Mouse (Mus musculus) layer of hippocampus, adult 18-20 months (tissue): Measurements from ENCODE around the gene Ehd1. TPM values are rescaled to one million over a fixed set of nuclear protein-coding genes. Genes with fewer than 3 reads are reported as not detected.
"Not testable (repeated sequence)": the region's sequence is repeated elsewhere in the genome, so short reads cannot be mapped to it uniquely, and the experiment has no call there.

Source experiments
- DNase-seq, 2 experiments: peaks; one replicate each; pipeline ENCODE4 v3.0.0; 2022; ENCODE audit warnings: low spot score in 2 of 2
- total RNA-seq, 2 experiments: library from RNA; stranded (reverse); gene quantifications; 2 replicates each; pipeline ENCODE4 v1.2.3; 2021

The Ehd1 gene
- total RNA-seq, 2 experiments from 2014 or later, result 86.6 to 88.0 TPM

DNA sequence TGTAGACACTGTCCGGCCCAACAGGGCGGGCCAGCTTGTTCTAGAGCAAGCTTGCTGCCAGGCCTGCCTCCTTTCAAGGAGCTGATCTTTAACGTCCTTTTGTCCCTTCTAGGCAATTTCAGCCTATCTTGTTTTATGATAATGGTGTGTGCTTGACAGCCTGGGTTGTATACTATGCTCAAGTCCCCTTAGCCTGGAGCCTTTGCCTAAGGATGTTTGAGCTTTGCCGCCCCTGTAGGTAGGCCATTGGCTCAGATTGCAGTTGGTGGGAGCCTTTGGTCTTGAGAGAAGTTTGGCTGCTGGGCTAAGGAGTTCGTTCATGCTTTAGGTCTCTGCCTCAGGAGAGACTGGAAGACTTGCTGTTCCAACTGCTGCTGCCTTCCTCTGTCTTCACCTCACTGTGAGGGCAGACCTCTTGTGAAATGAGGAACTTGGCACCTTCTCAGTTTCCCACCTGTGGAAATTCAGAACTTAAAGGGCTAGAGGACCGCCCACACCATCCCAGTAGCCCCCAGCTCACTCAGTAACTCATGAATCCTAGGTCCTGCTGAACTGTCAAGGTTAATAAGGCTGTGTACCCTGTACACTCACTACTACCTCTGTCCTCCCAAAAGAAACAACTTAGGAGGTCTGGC, 2.0 kb downstream of the Ehd1 start:
- DNase-seq, result no peak

DNA sequence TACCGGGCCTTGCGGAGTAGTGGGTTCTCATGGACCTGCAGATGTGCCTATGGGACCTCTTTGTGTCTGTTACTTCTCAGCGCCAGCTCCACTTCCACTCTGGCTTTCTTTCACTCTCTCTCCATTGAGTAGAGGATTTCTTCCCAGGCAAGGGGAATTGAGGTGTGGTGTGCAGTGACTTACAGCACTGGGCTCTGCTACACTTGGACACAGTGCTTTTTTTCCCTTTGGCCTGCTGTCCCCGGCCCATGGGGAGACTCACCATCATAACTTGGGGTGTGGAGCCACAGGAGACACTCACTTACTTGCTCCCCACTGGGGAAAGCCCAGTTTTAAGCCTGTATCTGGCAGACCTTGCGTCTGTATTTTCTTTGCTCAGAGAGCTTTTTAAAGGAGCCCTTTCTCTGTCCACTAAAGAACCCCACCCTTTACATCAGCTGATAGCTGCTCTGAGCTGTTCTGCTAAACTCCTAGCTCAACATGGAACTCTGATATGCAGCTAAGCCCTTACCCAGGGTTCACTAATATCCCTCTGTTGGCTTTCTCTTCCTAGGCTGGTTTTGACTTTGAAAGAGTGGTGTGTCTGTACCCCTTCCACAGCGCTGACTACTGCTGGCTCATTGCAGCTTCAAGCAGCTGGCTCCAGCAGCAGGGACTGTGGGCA, 3.1 kb downstream of the Ehd1 start:
- DNase-seq, result no peak

DNA sequence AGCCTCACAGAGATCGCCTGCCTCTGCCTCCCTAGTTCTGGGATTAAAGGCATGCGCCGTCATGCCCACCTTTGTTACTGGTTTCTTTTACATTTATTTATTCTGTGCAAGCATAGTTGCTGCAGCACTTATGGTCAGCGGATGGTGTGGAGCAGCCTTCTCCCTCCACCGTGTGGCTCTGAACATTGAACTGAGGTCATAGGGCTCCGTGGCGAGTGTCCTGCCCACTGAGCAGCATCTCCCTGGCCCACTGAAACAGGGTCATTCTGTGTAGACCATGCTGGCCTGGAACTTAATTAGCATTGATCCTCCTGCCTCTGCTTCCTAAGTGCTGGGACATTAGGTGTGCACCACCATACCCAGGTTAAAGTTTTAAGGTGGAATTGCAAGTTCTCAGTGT, 4.0 kb downstream of the Ehd1 start:
- no peak for DNase-seq

DNA sequence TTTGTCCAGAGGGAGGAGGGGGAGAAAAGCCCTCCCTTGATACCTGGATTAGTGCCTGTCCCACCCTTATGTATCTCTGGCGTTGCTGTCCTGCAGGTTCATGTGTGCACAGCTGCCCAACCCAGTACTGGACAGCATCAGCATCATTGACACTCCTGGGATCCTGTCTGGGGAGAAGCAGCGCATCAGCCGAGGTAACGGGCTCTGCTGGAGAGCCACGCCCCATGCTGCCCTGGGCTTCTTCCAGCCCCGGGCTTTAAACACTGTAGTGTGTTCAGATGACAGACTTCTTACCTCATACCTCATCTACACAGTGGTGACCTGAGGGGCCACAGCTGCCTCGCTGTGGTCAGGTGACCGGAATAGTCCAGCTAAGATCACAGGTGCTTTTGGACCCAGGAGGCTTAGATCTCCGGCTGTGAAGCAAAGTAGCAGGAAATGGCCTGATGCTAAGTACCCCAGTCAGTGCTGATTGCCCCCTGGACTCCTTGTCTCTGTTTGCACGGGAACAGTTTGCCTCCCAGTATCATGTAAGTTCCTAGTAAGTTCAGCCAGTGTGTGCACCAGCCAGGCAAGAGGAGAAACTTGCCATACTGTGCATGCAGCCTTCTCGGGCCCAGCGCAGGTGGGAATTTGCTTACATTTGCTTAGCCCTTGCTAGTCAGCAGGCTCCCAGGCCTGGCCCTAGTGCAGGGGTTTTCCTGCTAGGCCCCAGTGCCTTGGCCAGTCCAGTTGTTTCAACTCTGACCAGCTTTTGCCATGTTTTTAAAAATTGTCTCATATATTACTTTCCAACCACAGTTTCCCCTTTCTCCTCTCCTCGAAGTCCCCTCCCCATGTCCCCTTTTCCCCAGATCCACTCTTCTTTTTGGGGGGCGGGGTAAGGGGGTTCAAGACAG, 4.8 kb downstream of the Ehd1 start:
- DNase-seq, result no peak

DNA sequence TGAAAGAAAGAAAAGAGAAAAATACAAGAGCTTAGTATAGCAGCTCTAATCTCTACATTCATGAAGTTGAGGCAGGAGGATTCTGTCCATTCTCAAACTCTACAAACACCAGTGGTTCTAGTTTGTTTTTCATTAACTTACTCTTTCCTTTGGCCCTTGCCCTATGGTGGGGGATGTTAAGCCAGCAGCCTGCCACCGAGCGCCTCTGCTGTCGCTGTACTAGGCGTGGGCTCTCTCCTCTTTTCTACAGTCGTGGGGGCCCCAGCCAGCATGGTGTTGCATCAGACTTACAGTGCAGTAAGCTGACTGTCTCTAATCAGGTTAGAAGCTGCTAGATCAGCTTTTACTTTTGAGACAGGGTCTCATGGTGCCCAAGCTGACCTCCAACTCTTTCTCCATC, 6.5 kb downstream of the Ehd1 start:
- DNase-seq, result no peak

DNA sequence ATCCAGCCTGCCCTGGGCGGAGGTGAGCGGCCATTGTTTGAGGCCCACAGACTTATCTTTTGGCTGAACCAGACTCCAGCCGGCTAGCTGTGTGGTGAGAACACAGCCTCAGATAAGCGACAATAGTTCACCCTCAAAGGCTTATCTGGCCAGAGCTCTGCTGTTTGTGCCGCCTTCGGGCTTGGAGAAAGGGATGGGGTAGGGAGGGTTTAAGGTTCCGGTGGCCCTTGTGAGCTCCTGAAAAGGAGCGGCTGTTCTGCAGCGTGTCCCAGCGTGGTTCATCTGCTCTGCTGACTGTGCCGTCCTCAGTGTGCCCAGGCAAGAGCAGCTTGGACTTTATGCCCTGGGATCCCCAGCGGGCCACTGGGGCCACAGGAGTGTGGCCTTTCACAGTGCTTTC, 8.0 kb downstream of the Ehd1 start:
- no peak for DNase-seq

DNA sequence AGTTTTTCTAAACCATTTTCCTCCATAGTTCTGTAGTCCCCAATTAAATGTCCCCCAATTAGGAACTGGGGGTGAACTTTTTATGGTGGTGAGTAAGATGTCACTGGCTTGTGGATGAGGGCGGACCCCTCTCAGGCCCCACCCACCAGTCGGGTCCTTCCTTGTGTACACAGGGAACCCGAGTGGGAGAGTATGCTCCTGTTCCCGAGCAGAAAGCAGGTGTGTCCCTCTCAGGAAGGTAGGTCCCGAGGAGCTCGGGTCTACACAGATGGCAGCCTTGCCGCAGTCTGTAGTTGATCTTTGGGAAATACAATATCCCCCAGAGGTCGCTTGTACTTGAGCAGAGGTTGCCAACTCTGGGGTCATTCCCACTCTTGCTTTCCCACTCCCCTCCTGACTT, 8.7 kb downstream of the Ehd1 start:
- no peak for DNase-seq

DNA sequence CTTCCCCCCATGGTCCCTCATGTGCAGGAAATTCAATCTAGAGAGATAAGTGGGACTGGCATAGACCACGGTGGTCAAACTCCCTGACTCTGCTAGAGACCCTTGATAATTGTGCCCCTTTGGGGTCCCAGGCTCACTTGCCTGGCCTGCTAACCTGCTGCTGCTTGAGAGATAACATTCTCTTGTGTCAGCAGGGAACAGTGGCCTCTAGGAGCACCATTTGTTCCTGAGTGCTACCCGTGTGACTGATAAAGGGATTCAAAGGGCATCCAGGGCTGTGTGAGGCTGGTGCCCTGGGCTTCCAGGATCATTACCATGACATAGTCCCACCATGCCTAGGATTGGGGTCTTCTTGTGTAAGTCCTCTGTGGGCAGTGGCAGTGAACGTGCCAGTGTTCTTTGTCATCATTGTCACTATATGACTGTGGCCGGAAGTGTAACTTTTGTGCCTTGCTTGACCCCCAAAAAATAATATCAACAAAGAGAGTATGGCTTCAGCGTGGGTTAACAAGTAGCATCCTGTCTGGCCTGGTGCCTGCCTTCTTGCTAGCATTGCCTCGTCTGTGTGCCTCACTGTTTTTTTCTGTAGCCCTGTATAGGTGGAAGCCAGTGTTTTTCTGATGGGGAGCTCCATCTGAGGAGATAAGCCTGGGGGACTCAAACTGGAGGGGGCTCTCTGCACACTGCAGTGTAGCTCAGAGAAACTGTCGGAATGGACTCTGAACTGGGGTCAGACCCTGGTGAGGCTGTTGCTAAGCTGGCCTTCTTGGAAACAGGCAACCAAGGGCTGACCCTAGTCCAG, 9.3 kb downstream of the Ehd1 start:
- no peak for DNase-seq

DNA sequence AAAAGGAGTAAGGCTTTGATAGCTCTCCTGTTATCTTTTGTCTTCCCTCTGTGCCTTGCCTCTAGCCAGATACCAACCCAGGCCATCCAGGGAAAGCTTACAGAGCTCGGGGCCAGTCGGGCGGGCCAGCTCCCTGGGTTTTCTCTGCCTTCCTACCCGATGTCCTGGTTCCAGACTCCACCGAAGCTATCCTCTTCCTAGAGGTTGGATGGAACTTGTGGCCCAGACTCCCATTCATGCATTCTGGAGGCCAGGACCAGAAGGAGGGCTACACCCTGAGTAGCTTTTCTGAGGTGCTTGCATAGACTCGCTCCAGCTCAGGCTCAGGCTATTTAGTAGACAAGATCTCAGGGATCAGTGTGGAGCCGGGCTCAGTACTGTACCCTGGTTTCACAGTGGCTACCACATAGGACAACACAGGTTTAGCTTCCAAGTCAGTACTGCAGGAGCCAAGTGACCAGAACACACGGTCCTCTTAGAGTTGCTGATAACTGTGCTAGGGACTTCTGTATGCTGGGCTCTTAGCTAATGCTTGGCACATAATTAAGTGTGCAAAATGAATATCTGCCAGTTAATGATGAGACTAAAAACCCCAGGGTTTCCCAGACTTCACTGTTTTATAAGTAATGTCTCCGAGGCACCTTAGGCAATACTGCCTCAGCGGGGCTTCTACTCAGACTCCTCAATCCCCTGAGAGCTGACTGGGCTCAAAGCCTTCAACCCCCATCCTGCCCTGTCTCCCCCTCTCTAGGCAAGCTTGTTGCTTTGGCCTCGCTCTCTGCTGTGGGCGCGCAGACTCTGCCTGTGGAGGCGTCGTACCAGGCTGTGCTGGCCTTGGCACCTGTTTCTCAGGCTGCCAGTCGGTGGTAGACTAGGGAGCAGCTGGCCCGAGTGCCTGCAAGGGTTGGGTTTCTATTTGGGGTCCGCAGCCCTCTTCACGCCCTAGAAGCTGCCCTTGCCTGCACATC, 10.2 kb downstream of the Ehd1 start:
- DNase-seq, result peak; percentile 65 to 83

DNA sequence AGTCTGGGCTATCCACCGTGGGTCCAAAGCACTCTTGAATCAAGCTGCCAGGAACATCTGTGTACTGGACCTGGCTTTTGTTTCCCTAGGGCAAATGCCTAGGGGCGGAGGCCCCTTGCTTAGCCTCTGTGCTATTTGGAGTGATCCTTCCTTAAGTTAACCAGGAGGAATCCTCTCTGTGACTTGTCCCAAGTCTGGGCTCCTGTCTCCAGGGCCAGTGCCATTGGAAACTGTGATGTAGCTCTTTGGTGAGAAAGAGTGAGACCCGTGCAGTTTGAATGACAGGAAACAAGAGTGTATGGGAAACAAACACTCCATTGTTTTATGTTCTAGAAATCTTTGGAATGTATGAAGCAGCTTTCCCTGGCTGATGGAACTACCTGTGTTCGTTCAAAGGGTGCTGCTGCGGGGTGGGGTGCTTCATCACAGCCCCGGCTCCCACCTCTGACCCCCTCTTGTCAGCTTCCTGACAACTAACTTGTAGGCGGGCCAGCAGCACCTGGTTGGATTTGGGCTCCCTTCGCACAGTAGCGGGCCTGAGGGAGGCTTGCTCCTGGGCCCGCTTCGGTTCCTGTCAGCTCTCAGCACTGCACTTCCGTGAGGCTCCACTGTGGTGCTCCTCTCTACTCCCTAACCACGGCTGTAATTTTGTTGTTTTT, 11.8 kb downstream of the Ehd1 start:
- no peak for DNase-seq

DNA sequence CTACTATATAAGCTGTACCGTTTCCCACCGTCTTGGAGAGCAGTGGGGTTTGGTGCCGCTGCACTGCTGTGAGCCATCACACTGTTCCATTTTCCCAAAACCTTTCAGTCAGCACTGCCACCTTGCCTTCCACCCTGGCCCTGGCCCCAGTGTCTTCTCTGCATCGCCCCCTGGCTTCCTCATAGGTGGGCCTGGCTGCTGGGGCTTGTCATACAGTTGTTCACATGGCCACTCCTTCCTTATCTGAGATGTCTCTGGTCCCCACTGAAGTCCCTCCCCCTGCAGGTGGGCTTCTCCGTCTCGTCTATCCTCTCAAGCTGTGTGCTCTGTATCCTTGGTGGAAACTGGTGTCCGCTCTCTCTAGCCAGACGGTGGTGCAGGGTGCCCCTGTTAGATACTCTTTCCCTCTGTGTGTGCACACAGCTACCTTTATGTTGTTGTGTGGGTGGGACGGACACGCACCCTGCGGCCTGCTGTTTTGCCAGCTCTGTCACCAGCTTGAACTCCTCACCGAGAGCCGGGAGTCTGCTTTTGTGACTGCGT, 13.2 kb downstream of the Ehd1 start:
- no peak for DNase-seq

DNA sequence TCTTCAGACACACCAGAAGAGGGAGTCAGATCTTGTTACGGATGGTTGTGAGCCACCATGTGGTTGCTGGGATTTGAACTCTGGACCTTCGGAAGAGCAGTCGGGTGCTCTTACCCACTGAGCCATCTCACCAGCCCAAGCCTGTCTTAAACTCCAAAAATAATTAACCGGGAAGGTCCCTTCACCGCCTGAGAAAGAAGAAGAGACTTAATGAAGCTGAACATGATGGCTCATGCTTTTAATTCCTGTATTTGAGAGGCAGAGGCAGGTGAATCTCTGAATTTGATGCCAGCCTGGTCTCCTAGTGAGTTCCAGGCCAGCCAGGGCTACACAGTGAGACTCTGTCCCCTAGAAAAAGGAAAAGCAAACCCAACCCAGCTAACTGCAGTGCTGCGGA, 14.2 kb downstream of the Ehd1 start:
- not testable (repeated sequence) for DNase-seq

DNA sequence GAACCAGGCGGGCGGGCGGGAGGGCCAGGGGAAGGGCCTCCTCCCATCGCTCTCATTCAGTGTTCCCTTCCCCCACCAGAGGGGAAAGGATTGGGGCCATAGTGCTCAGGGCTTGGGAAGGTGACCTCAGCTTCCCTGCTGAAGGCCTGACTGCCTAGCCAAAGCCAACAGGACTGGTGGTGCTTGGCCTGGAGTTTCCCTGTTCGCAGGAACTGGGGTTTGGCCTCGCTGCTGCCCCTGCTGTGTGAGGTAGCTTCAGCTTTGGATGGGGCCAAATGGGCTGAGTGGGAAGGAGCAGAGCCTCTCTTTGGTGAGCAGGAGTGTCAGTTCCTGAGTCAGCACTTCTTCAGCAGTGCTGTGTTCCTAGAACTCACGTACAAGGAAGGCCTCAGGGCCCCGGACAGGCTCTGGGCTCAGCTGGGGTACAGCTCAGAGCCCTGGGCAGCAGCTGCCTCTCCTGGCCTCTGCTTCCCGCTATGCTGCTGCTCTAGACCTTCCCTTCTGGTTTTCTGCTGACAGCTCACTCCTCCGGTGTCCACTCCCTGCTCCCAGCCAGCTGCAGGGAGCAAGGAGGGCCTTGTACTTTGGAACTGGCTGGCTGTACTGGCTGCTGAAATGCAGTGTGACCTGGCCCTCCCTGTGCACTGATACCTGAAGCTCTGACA, 14.7 kb downstream of the Ehd1 start:
- no peak for DNase-seq

DNA sequence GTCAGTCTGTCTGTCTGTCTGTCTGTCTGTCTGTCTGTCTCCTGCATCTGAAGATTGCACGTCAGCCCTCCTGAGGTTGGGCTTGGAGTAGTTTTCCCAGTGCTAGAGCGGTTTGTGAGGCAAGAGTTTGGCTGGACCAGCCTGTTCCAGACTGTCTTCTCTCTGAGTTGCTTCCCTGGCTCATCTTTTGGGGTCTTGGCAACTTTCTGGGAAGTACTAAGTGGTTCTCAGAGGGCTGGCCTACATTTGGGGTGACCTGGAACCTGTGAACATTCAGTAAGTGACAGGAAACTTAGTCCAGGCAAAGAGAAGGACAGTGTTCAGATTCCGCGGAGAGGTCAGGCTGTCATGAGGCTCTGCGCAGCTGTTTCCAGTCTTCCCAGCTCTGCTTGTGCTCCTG, 15.7 kb downstream of the Ehd1 start:
- DNase-seq, result no peak

DNA sequence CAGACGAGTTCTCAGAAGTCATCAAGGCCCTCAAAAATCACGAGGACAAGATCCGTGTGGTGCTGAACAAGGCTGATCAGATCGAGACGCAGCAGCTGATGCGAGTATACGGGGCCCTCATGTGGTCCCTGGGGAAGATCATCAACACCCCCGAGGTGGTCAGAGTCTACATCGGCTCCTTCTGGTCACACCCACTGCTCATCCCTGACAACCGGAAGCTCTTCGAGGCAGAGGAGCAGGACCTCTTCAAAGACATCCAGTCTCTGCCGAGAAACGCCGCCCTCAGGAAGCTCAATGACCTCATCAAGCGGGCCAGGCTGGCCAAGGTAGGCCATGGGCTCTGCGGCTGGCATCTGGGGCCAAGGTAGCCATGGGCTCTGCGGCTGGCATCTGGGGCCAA, 17.8 kb downstream of the Ehd1 start:
- no peak for DNase-seq

DNA sequence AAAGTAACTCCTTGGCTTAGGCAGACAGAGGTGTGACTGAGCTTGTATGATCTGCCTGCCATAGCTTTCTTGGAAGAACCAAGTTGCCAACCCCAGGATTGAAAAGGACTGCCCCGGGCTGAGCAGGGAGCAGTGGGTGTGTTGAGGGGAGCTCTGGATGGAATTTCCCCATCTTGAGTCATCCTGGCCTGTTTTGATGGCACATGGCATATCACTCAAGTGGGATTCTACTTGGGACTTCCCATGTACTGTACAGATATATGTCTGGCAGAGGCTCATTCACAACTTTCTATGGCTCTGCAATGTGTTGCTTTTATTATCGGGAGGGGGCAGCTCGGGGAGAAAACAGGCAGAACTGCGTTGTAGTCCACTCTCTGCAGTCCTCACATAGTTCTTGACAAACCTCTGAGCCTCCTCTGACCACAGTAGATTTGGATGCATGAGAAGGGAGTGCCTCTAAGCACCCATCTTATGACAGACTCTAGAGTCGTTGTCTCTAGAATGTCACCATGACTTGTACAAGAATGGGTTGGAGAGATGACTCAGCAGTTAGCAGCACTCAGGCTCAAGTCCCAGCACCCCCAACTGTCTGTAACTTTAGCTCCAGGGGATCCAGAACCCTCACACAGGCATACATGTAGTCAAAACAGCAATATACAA, 20.2 kb downstream of the Ehd1 start:
- DNase-seq, result no peak

DNA sequence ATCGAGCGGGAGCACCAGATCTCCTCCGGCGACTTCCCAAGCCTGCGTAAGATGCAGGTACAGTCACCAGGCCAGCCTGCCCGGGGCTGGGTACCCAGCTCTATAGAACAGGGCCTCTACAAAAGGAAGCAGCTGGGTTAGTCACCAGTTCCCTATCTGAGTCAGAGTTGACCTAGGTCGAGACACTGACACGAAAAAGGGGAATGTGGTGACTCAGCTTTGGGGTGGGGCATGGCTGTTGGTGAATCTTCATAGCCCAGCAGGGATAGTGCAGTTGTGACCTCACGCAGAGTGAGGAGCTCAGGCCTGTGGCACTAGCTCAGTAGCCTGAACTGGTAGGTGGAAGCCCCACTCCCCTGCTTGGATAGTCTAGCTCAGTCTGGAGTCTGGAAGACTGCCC, 21.1 kb downstream of the Ehd1 start:
- DNase-seq, result no peak

DNA sequence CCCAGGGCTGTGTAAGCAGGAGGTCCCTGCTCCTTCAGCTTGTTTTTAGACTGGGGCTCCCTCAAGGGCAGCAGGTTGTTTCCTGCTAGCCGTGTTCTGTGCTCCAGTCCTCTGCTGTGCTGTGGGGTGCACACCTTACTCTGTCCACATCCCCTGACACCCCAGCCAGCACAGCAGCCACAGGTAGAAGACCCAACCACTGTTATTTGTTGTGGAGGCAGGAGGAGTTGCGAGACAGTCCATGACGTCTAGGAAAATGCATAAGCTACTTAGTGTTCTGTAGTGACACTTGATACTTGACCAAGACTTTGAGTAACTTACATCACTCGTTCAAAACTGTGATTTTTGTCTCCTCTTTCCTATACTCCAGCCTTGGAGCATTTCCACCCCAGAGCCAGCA, 22.5 kb downstream of the Ehd1 start:
- DNase-seq, result no peak
